Mouse (Mus musculus): Measurements from ENCODE around the gene Gm17190. TPM values are rescaled to one million over a fixed set of nuclear protein-coding genes. Genes with fewer than 3 reads are reported as not detected.

Gm17190 gene
- total and polyA plus RNA-seq, 2 experiments from 2014 or later, result 0.15 TPM; not detected in 1

DNA sequence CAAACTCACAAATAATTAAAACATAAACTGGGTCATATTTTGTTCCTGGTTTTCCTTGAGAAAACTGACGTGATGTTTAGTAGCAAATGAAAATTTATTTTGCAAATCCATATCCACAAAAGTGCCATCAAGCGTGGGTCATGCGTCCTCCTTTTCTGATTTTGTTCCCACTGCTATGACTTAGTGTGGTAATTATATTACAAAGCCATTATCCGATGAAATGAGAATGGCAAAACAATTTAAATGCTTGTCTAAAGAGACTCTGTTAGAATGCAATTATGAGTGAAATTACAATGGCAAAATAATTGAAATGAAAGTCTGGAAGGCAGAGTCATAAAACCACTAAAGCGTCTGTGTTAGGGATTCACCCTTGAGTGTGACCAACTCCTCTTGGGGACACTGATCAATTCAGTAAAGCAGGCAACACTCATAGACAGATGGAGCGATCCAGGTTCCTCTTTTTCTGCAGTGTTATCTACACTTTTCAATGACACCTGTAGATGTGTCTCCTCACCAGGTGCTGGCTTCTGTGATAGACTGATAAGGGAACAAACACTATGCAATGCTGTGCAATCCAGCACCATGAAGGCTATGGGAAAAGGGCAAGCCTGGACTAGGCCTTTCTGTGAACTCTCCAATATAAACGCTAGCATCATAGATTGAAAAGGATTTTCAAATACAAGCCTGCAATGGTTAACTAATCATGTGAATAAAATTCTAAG, 3.9 kb downstream of the Gm17190 start:
- Histone ChIP-seq H3K27ac (ENCODE audit: low read depth, low read length) (no peak overlapping the region), H3K9me3 (ENCODE audit: low read length) (no peaks in the 10 kb centered on the region), H3K4me1 (ENCODE audit: insufficient read depth) (no peaks in the 10 kb centered on the region), H3K9ac (no peak overlapping the region), H3K4me2 (ENCODE audit: low read depth) (no peak overlapping the region), H3K27me3 (ENCODE audit: insufficient read depth, low read length) (no peaks in the 10 kb centered on the region), H3K4me3 (ENCODE audit: low read depth, low read length) (no peak overlapping the region), H3K36me3 (ENCODE audit: insufficient read depth) (no peaks in the 10 kb centered on the region)
- no peak for ATAC-seq
- 88% methylated on average over 7 of the region's 7 CpGs for WGBS
- DNase-seq, result no peak
- no peak for TF ChIP-seq CTCF (IDR thresholded peaks at IDR 0.05; ENCODE audit: low read depth)

DNA sequence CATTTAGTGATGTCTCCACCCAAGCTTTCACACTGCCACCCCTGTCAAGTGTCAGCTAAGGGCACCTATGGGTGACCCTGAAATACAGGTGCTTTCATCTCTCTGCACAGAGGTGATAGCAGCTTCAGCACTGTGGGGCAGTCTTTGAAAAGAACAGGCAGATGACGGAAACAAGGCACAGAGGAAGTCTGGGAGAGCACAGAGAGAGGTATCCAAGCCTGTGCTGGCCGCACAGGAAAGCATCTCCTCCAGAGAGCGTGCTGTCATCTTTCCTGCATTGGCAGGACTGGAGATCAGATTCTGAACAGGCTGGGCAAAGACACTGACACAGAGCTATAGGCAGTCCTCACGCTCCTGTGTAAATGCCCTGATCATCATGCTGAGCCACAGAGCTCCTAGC, 9.1 kb downstream of the Gm17190 start:
- no peak for DNase-seq
- 78% methylated on average over 4 of the region's 4 CpGs for WGBS
- Histone ChIP-seq H3K4me2 (ENCODE audit: low read depth) (no peak overlapping the region), H3K4me3 (ENCODE audit: low read depth, low read length) (no peak overlapping the region), H3K4me1 (ENCODE audit: insufficient read depth) (no peaks in the 10 kb centered on the region), H3K27me3 (ENCODE audit: insufficient read depth, low read length) (no peaks in the 10 kb centered on the region), H3K9me3 (ENCODE audit: low read length) (no peaks in the 10 kb centered on the region), H3K36me3 (ENCODE audit: insufficient read depth) (no peaks in the 10 kb centered on the region), H3K9ac (no peak overlapping the region), H3K27ac (ENCODE audit: low read depth, low read length) (no peak overlapping the region)
- ATAC-seq, result no peak
- TF ChIP-seq CTCF (IDR thresholded peaks at IDR 0.05; ENCODE audit: low read depth), result no peak

DNA sequence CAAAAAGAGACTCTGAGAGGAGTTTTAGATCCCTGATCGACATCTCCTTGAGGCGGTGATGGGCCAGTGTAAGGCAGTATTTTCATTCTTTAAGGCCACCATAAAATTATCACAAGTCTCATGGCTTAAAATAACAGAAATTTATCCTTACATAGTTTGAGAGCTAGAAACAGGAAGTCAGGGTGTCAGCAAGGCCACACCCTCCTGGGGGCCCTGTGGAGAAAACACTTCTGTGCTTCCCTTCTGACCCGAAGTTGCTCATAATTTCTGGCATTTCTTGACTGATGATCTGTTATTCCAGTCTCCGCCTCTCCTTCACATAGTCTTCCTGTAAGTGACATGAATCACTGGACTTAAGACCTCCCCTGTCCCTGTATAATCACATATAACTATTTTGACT, 24.5 kb downstream of the Gm17190 start:
- no peak overlapping the region for H3K4me2 ChIP-seq (ENCODE audit: low read depth)
- no peak for ATAC-seq
- no peaks in the 10 kb centered on the region for H3K36me3 ChIP-seq (ENCODE audit: insufficient read depth)
- 92% methylated on average over 4 of the region's 4 CpGs for WGBS
- no peak overlapping the region for H3K9ac ChIP-seq
- no peak overlapping the region for H3K4me3 ChIP-seq (ENCODE audit: low read depth, low read length)
- no peaks in the 10 kb centered on the region for H3K9me3 ChIP-seq (ENCODE audit: low read length)
- no peak for TF ChIP-seq CTCF (IDR thresholded peaks at IDR 0.05; ENCODE audit: low read depth)
- H3K4me1 ChIP-seq (ENCODE audit: insufficient read depth), result no peaks in the 10 kb centered on the region
- no peak overlapping the region for H3K27ac ChIP-seq (ENCODE audit: low read depth, low read length)
- no peaks in the 10 kb centered on the region for H3K27me3 ChIP-seq (ENCODE audit: insufficient read depth, low read length)
- DNase-seq, result no peak

DNA sequence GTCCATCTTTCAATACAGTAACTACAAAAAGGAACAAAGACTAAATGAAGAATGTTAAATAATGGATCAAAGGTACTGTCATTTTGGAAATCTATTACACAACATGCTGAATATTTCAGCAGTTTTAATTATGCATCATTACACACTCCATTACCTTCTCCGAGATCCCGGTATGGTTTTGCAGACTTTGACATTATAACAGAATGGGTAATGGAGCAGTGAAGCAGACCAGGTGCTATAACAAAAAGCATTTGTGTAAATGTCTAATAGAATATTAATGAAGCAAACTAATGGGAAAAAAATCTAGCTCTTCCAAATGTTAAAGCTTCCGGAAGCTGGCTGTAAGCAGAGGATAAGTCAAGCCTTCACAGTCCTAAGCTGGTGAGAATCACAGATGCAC, 28.9 kb downstream of the Gm17190 start:
- no peak for TF ChIP-seq CTCF (IDR thresholded peaks at IDR 0.05; ENCODE audit: low read depth)
- Histone ChIP-seq H3K4me1 (ENCODE audit: insufficient read depth) (no peaks in the 10 kb centered on the region), H3K27ac (ENCODE audit: low read depth, low read length) (no peak overlapping the region), H3K9ac (no peak overlapping the region), H3K9me3 (ENCODE audit: low read length) (no peaks in the 10 kb centered on the region), H3K4me2 (ENCODE audit: low read depth) (no peak overlapping the region), H3K4me3 (ENCODE audit: low read depth, low read length) (no peak overlapping the region), H3K36me3 (ENCODE audit: insufficient read depth) (no peaks in the 10 kb centered on the region), H3K27me3 (ENCODE audit: insufficient read depth, low read length) (no peaks in the 10 kb centered on the region)
- DNase-seq, result no peak
- ATAC-seq, result peak; percentile 60; the same call in 1 of the 2 replicates
- WGBS, result 22% methylated on average over 3 of the region's 3 CpGs

DNA sequence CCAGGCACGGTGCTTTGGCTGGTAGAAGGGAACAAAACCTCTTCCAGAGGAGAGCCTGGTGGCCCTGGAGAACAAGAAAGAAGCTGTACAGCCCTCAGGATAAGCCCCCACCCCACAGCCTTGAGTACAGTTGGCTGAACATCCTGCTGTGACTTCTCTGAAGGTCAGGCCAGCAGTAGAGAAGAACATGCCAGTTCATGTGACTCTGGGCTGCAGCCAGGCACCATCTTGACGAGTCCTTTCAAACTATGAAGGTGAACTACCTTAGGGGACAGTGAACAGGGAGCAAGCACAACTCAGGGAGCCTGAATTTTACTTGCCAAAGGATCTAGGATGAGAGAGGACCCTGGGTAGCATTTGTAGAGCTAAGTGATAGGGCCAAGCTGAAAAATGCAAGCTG, 30.9 kb downstream of the Gm17190 start:
- H3K4me3 ChIP-seq (ENCODE audit: low read depth, low read length), result no peak overlapping the region
- DNase-seq (no peak), ATAC-seq (no peak)
- H3K9ac ChIP-seq, result no peak overlapping the region
- H3K27ac ChIP-seq (ENCODE audit: low read depth, low read length), result no peak overlapping the region
- no peaks in the 10 kb centered on the region for H3K36me3 ChIP-seq (ENCODE audit: insufficient read depth)
- TF ChIP-seq CTCF (IDR thresholded peaks at IDR 0.05; ENCODE audit: low read depth), result no peak
- no peaks in the 10 kb centered on the region for H3K9me3 ChIP-seq (ENCODE audit: low read length)
- H3K27me3 ChIP-seq (ENCODE audit: insufficient read depth, low read length), result no peaks in the 10 kb centered on the region
- 72% methylated on average over 2 of the region's 2 CpGs for WGBS
- no peaks in the 10 kb centered on the region for H3K4me1 ChIP-seq (ENCODE audit: insufficient read depth)
- H3K4me2 ChIP-seq (ENCODE audit: low read depth), result no peak overlapping the region

DNA sequence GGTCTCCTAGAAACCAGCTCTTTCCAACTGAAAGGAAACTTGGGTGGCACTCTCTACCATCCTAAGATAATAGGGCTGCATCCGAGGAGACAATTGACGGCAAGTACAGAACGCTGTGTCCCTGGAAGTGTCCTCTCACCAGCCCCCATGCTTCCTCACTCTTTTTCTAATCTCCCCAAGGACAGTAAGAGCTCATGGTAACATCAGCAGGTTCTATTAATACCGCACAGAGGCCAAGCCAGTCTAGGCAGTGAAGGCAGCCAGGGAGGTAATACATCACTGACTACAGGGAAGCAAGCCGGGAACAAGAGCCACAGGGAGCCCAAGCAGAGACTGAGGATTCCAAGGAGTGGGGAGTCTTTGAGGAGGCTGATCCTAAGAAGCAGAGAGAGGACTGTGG, 43.2 kb downstream of the Gm17190 start:
- no peaks in the 10 kb centered on the region for H3K9me3 ChIP-seq (ENCODE audit: low read length)
- H3K27ac ChIP-seq (ENCODE audit: low read depth, low read length), result no peak overlapping the region
- H3K27me3 ChIP-seq (ENCODE audit: insufficient read depth, low read length), result no peaks in the 10 kb centered on the region
- ATAC-seq (no peak), DNase-seq (no peak)
- no peak for TF ChIP-seq CTCF (IDR thresholded peaks at IDR 0.05; ENCODE audit: low read depth)
- no peak overlapping the region for H3K4me2 ChIP-seq (ENCODE audit: low read depth)
- no peak overlapping the region for H3K4me3 ChIP-seq (ENCODE audit: low read depth, low read length)
- no peaks in the 10 kb centered on the region for H3K4me1 ChIP-seq (ENCODE audit: insufficient read depth)
- no peak overlapping the region for H3K9ac ChIP-seq
- WGBS, result 66% methylated on average over 5 of the region's 5 CpGs
- no peaks in the 10 kb centered on the region for H3K36me3 ChIP-seq (ENCODE audit: insufficient read depth)

DNA sequence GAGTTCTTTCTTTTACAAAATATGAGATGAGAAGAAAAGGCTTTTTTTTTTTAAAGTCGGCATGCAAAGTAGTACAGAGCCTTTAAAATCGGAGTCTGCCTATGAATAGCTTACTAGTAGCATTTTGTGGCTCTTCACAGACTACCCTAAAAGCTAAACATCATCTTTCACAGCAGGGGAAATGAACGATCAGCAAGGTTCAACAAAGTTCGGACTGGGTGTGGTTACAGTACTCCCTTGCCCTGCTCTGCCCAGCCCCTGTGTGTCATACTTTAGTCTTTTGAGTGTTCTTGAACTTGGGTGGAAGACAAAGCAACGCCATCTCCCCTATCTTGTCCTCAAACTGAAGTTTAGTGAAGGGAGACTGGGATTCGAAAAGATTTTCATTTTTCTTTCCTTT, 44.8 kb downstream of the Gm17190 start:
- Histone ChIP-seq H3K9me3 (ENCODE audit: low read length) (no peaks in the 10 kb centered on the region), H3K9ac (no peak overlapping the region), H3K4me3 (ENCODE audit: low read depth, low read length) (no peak overlapping the region), H3K27me3 (ENCODE audit: insufficient read depth, low read length) (peaks cover 6% of the 10 kb centered on the region), H3K4me1 (ENCODE audit: insufficient read depth) (peaks cover 6% of the 10 kb centered on the region; the same call in 1 of the 2 replicates), H3K4me2 (ENCODE audit: low read depth) (no peak overlapping the region), H3K27ac (ENCODE audit: low read depth, low read length) (no peak overlapping the region), H3K36me3 (ENCODE audit: insufficient read depth) (no peaks in the 10 kb centered on the region)
- DNase-seq (no peak), ATAC-seq (no peak)
- no peak for TF ChIP-seq CTCF (IDR thresholded peaks at IDR 0.05; ENCODE audit: low read depth)
- WGBS, result 79% methylated on average over 6 of the region's 6 CpGs
